Mouse (Mus musculus): Measurements from ENCODE around the gene Rack1. TPM values are rescaled to one million over a fixed set of nuclear protein-coding genes. Genes with fewer than 3 reads are reported as not detected.

The Rack1 gene
- polyA plus RNA-seq, 2 experiments: 995 to 2,038 TPM

- ATAC-seq (ENCODE audit: low FRiP score, low read depth) (no peak), DNase-seq (ENCODE audit: low spot score) (no peak)
- no peaks in the 10 kb centered on the region for H3K27me3 ChIP-seq (ENCODE audit: control insufficient read depth, insufficient read depth, low read length)
- H3K36me3 ChIP-seq (ENCODE audit: control insufficient read depth, insufficient read depth, low read length): no peaks in the 10 kb centered on the region
- WGBS: 75% methylated on average over 2 of the region's 2 CpGs
- no peak for TF ChIP-seq POLR2A (IDR thresholded peaks at IDR 0.05; ENCODE audit: borderline replicate concordance, extremely low read depth, insufficient read depth, insufficient read length)
- no peaks in the 10 kb centered on the region for H3K9me3 ChIP-seq (ENCODE audit: control insufficient read depth, low read length)
- no peak overlapping the region for H3K4me2 ChIP-seq (replicated peaks; ENCODE audit: low read depth, low read length, severe bottlenecking)
- H3K4me3 ChIP-seq (replicated peaks; ENCODE audit: low read length): no peak overlapping the region
- H3K27ac ChIP-seq (replicated peaks; ENCODE audit: low read depth, low read length): no peak overlapping the region
- H3K9ac ChIP-seq (ENCODE audit: low read depth, low read length, severe bottlenecking): no peak overlapping the region
- no peaks in the 10 kb centered on the region for H3K4me1 ChIP-seq (ENCODE audit: control insufficient read depth, insufficient read depth, low read length)
Measured at GRCm38 (mm10) chr11:48831273-48831672, 31.1 kb downstream of the Rack1 start.

GRCm38 (mm10) chr11:48833078-48833730, 33.1 kb downstream of the Rack1 start:
- Histone ChIP-seq H3K27ac (replicated peaks; ENCODE audit: low read depth, low read length) (no peak overlapping the region), H3K36me3 (ENCODE audit: control insufficient read depth, insufficient read depth, low read length) (no peaks in the 10 kb centered on the region), H3K4me3 (replicated peaks; ENCODE audit: low read length) (peak overlapping the region; percentile 64), H3K4me2 (replicated peaks; ENCODE audit: low read depth, low read length, severe bottlenecking) (peak overlapping the region; percentile 60), H3K4me1 (ENCODE audit: control insufficient read depth, insufficient read depth, low read length) (0 out of 2 replicates have a peak, but pooled peaks cover 3% of the 10 kb centered on the region), H3K27me3 (ENCODE audit: control insufficient read depth, insufficient read depth, low read length) (peaks cover 4% of the 10 kb centered on the region; the same call in 1 of the 2 replicates), H3K9ac (ENCODE audit: low read depth, low read length, severe bottlenecking) (no peak overlapping the region), H3K9me3 (ENCODE audit: control insufficient read depth, low read length) (no peaks in the 10 kb centered on the region)
- no peak for TF ChIP-seq POLR2A (IDR thresholded peaks at IDR 0.05; ENCODE audit: borderline replicate concordance, extremely low read depth, insufficient read depth, insufficient read length)
- DNase-seq (ENCODE audit: low spot score) (no peak), ATAC-seq (ENCODE audit: low FRiP score, low read depth) (no peak)
- 39% methylated on average over 9 of the region's 9 CpGs for WGBS

- peak overlapping the region; percentile 60 for H3K4me2 ChIP-seq (replicated peaks; ENCODE audit: low read depth, low read length, severe bottlenecking)
- H3K27ac ChIP-seq (replicated peaks; ENCODE audit: low read depth, low read length): peak overlapping the region; percentile 70
- no peaks in the 10 kb centered on the region for H3K9me3 ChIP-seq (ENCODE audit: control insufficient read depth, low read length)
- no peak for TF ChIP-seq POLR2A (IDR thresholded peaks at IDR 0.05; ENCODE audit: borderline replicate concordance, extremely low read depth, insufficient read depth, insufficient read length)
- 0 out of 2 replicates have a peak, but pooled peaks cover 3% of the 10 kb centered on the region for H3K4me1 ChIP-seq (ENCODE audit: control insufficient read depth, insufficient read depth, low read length)
- peak overlapping the region; percentile 64 for H3K4me3 ChIP-seq (replicated peaks; ENCODE audit: low read length)
- ATAC-seq (ENCODE audit: low FRiP score, low read depth): peak; percentile 91
- under 1% methylated on average over 30 of the region's 30 CpGs for WGBS
- peak; percentile 93 for DNase-seq (ENCODE audit: low spot score)
- peaks cover 4% of the 10 kb centered on the region; the same call in 1 of the 2 replicates for H3K27me3 ChIP-seq (ENCODE audit: control insufficient read depth, insufficient read depth, low read length)
- H3K9ac ChIP-seq (ENCODE audit: low read depth, low read length, severe bottlenecking): peak overlapping the region; percentile 58
- H3K36me3 ChIP-seq (ENCODE audit: control insufficient read depth, insufficient read depth, low read length): no peaks in the 10 kb centered on the region
Measured at GRCm38 (mm10) chr11:48833731-48834639, 33.9 kb downstream of the Rack1 start.

GRCm38 (mm10) chr11:48835923-48836322, 35.8 kb downstream of the Rack1 start:
- Histone ChIP-seq H3K27ac (replicated peaks; ENCODE audit: low read depth, low read length) (no peak overlapping the region), H3K4me2 (replicated peaks; ENCODE audit: low read depth, low read length, severe bottlenecking) (no peak overlapping the region), H3K27me3 (ENCODE audit: control insufficient read depth, insufficient read depth, low read length) (peaks cover 4% of the 10 kb centered on the region; the same call in 1 of the 2 replicates), H3K36me3 (ENCODE audit: control insufficient read depth, insufficient read depth, low read length) (no peaks in the 10 kb centered on the region), H3K9ac (ENCODE audit: low read depth, low read length, severe bottlenecking) (no peak overlapping the region), H3K9me3 (ENCODE audit: control insufficient read depth, low read length) (no peaks in the 10 kb centered on the region), H3K4me3 (replicated peaks; ENCODE audit: low read length) (no peak overlapping the region), H3K4me1 (ENCODE audit: control insufficient read depth, insufficient read depth, low read length) (0 out of 2 replicates have a peak, but pooled peaks cover 3% of the 10 kb centered on the region)
- WGBS: 72% methylated on average over 6 of the region's 6 CpGs
- ATAC-seq (ENCODE audit: low FRiP score, low read depth): no peak
- no peak for DNase-seq (ENCODE audit: low spot score)
- TF ChIP-seq POLR2A (IDR thresholded peaks at IDR 0.05; ENCODE audit: borderline replicate concordance, extremely low read depth, insufficient read depth, insufficient read length): no peak

- Histone ChIP-seq H3K27ac (replicated peaks; ENCODE audit: low read depth, low read length) (no peak overlapping the region), H3K27me3 (ENCODE audit: control insufficient read depth, insufficient read depth, low read length) (peaks cover 4% of the 10 kb centered on the region; the same call in 1 of the 2 replicates), H3K4me2 (replicated peaks; ENCODE audit: low read depth, low read length, severe bottlenecking) (peak overlapping the region; percentile 68), H3K4me3 (replicated peaks; ENCODE audit: low read length) (peak overlapping the region; percentile 69), H3K36me3 (ENCODE audit: control insufficient read depth, insufficient read depth, low read length) (no peaks in the 10 kb centered on the region), H3K9me3 (ENCODE audit: control insufficient read depth, low read length) (no peaks in the 10 kb centered on the region), H3K4me1 (ENCODE audit: control insufficient read depth, insufficient read depth, low read length) (0 out of 2 replicates have a peak, but pooled peaks cover 3% of the 10 kb centered on the region), H3K9ac (ENCODE audit: low read depth, low read length, severe bottlenecking) (peak overlapping the region; percentile 63)
- WGBS: 14% methylated on average over 11 of the region's 11 CpGs
- ATAC-seq (ENCODE audit: low FRiP score, low read depth) (no peak), DNase-seq (ENCODE audit: low spot score) (no peak)
- TF ChIP-seq POLR2A (IDR thresholded peaks at IDR 0.05; ENCODE audit: borderline replicate concordance, extremely low read depth, insufficient read depth, insufficient read length): no peak
Measured at GRCm38 (mm10) chr11:48836990-48837309, 36.8 kb downstream of the Rack1 start.

Data from limb, embryonic 14.5 days (tissue).